Mouse (Mus musculus) gastrocnemius, adult 8-10 months (tissue): Measurements from ENCODE around the gene Cyp11a1. TPM values are rescaled to one million over a fixed set of nuclear protein-coding genes. Genes with fewer than 3 reads are reported as not detected.

ENCODE experiments used
- DNase-seq, 2 experiments: peaks; one replicate each; pipeline ENCODE4 v3.0.0; 2022; ENCODE audit warnings: low spot score in 2 of 2
- total RNA-seq, 4 experiments: library from RNA; stranded (reverse); gene quantifications; 2 replicates each; pipeline ENCODE4 v1.2.4; 2022

Gene Cyp11a1
- 1 to 10 TPM in 1 of 4 experiments, under 1 TPM in 1, not detected in 2; 0.27 to 1.3 TPM for total RNA-seq

DNA sequence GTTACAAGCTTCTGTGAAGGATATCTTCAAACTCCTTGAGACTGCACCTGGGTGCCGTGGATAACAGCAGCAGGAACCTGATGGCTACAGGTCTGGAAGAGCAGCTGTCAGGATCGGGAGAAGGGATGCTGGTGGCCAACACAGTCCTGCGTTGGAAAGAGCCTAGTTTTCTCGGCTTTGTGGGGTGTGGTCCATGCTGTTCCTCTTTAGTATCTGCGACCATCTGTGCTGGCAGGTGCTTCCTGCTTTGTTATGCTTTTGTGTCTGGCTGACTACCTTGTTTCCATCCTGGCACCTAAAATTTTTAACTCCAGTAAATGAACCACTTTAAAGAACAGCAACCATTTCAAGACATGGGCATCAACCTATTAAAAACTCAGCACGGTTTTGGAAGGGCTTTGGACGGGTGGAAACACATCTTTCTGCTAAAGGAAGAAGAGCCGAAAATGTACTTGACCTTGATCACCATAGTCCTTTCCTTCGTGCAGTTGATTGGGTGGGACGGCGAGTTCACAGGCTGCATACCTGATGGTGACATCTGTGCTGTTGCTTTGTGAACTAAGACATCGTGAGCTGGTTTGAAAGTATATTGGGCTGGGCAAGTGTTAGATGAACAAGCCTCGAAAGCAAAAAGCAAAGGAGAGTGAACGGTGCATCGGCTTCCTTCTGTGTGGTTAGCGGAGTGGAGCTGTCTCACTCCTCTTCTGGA, at the start of gene Cyp11a1:
Gene Cyp11a1 (plus strand): TSS at position 659 of the 709 bp plus-strand sequence.
- DNase-seq = no peak

DNA sequence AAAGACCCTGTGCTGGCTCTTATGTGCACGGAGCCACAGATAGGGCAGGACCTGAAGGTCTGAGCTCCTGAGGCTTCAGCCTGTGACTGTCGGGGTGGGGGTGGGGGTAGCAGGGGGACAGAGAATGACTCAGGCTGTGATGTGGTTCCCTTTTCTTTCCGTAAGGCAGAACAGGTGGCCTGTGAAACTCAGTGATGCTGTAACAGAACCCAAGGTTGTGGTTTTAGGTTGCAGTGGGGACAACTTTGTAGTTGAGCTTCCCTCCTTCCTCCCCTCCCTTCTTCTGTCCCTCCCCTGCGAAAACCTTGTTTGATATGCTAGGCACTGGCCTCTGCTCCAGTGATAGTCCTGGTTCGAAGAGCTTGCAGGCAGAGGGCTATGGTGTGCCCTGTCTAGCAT, 49.4 kb upstream of the Cyp11a1 start:
- no peak for DNase-seq

DNA sequence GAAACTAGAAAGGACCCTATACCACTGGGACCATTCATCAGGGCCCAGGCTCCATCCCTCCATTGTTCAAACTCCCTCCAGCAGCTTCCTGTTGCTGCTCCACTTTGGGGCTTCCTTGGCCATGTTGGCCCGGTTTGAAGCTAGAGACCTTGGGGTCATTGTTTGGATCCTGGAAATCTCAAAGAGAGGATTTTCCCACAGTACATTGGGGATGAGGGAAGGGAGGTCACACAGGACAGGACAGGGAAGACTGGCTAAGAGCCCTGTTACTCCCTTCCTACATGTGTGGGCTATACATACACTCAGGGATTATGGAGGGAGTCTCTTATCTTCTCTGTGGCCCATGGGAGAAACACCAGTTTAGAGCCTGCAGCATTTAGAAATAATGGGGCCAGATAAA, 47.6 kb upstream of the Cyp11a1 start:
- DNase-seq = no peak

DNA sequence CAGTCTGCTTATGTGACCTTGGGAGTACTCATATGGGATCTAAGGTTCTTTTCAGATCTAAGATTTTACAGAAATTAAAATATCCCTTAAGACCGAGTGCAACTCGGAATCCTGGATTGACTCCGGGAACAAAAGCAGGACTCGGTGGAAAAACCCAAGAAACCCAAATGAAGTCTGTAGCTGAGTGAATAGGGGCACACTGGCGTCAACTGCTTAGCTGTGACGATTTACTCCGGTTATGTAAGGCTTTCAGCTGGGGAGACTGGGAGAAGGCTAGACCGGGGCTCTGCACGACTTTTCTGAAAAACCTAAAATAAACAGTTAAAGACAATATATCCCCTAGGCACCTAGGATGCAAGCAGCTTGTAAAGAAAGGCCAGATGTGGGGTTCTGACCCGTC, 46.8 kb upstream of the Cyp11a1 start:
- no peak for DNase-seq

DNA sequence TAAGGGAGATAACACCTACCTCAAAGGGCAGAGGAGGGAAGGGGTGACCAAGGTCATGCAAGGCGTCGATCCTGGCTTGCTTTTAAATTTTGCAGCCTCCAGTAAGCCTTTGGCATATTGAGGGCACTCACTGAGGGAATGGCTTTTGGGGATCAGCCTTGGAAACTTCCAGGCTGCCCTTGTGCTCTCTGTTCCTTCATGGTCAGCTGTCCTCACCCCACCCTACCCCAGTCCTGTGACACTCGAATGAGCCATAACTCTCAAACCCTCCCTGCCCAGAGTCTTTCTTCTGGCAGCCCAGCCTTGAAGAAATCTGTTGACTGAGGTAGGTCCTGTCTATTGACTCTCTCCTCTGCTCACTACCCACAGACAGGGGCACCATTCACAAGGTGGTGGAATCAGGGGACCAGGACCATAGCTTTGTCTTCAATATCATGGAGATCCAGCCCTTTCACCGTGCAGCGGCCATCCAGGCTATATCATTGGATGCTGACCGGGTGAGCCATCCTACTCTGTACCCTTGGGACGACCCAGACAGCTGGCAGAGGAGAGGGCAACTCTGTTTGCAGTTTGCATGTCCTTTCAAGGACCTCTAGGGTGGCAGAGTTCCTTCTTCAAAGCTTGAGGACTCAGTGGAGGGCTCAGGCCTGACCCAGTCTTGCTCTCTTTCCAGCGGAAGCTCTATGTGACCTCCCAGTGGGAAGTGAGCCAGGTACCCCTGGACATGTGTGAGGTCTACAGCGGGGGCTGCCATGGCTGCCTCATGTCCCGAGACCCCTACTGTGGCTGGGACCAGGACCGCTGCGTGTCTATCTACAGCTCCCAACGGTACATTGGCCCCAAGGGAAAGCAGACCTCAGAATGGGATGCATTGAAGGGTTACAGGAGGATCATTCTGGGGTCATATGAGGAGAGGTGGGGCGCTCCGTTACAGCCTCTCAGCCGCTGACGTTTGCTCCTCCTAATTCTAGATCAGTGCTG, 46.0 kb upstream of the Cyp11a1 start:
- DNase-seq = no peak

DNA sequence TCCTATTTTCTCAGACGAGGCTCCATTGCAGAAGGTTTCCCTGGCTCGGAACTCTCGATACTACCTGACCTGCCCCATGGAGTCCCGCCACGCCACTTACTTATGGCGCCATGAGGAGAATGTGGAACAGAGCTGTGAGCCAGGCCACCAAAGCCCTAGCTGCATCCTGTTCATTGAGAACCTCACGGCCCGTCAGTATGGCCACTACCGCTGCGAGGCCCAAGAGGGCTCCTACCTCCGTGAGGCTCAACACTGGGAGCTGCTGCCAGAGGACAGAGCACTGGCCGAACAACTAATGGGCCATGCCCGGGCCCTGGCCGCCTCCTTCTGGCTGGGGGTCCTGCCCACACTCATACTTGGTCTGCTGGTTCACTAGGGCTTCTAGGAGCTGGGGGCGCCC, 45.0 kb upstream of the Cyp11a1 start:
- DNase-seq = no peak

DNA sequence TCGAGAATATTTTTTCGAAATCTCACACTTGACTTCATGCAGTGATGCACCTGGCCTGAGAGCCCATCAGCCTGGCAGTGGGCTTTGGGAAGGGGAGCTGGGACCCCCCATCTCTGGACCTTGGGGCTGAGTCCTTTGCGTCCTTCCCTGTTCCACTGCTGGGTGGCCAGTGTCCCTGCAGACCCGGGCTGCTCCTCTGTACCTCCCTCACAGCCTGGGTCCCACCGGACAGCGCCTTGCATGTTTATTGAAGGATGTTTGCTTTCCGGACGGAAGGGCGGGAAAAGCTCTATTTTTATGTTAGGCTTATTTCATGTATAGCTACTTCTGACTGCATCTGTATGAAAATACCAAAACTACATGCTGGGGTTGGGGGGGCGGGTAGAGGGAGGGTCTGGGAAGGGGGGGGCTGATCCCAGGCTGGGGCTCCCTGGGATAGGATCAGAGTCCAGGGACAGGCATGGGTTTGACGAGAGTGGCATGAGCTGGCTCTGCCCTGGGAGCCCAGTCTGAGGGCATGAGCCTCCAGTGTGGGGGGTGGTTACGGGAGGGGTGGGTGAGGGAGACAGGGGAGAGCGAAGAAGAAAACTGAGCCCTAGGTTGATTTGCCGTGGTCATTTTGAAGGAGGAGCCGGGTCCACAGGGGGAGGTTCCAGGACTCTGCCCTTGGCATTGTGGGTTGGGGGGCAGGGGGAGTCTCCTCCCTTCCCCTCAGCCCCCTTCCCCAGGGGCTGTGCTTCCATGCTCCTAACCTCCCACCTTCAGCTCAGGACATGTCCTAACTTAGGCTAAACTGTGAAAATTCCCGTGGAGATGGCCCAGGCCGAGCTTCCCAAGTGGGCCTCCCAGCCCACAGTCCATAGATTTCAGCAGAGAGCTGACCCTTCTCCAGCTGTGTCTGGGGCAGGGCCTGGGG, 44.1 kb upstream of the Cyp11a1 start:
- DNase-seq = no peak

DNA sequence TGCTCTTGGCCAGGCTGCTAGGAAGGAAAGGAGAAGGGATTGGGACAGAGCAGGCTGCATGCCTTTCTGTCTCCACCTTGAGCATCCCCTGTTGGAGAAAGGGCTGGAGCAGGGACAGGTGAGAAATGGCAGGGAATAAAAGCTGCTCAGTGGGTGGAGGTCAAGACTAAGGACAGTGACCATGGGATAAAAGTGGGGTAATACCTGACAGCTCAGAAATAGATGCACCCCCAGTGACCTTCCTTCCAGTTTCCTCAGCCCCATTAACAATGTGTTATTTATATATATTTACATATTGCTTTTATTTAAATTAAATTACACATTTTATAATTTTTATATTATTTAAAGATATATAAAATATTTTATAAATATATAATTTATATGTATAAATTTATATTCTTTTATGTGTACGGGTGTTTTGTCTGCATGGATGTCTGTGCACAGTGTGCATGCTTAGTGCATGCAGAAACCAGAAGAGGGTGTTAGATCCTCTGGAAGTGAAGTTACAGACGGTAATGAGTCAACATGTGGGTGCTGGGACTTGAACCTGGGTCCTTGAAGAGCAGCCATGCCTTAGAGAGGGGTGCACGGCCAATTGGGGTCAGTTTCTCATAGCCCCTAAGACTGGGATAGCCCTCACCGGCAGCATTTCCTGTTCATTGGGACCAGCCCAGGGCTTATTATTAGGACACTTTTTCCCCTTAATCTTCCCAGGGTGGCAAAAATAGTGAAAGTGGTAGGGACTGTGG, 42.8 kb upstream of the Cyp11a1 start:
- DNase-seq = no peak

DNA sequence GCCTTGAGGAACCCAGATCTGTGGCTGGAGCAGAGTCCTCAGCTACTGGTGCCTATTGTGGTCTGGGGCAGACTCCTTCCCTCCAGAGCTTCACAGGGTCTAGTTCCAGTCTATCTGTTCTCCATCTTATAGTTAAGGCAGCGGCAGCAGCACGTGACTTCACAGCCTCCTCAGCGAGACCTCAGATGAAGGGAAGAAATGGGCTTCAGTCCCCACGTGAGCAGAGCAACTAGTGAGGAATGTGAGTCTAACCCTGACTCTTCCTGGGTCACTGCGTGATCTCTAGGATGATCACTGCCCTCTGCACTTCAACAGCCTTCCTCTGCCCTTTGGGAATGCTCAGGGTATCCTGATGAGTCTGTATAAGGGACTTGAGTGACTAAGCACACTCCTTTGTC, 42.2 kb upstream of the Cyp11a1 start:
- no peak for DNase-seq

DNA sequence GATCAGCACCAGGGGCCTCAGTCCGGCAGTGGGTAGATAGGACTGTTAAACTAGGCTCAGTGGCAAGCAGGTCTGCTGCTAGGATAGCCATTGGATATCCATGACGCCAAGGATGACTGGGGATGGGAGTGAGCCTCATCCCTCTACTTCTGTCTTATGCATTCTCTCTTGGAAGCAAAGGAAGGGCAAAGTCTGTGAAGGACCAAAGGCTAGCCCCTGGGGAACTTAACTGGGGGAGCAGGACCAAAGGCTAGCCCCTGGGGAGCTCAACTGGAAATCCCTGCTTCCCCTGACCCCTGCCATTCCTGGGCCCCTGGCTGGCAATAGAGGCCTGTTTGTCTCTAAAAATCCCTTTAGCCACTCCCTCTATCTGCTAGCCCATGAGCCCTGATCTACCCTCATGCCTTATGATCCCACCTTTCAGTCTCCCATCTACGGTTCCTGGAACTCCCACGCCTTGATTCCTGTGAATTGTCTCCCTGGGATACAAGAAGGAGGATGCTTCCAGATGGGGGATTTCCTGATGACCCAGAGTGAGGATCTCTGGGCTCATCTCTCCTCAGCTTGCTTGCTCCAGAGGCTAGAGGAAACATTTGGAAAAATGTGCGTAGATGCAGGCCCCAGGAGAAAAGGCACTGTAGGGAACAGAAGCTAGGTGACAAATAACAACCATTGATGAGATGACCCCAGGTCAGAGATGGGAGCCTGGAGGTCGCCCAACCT, 41.5 kb upstream of the Cyp11a1 start:
- no peak for DNase-seq

DNA sequence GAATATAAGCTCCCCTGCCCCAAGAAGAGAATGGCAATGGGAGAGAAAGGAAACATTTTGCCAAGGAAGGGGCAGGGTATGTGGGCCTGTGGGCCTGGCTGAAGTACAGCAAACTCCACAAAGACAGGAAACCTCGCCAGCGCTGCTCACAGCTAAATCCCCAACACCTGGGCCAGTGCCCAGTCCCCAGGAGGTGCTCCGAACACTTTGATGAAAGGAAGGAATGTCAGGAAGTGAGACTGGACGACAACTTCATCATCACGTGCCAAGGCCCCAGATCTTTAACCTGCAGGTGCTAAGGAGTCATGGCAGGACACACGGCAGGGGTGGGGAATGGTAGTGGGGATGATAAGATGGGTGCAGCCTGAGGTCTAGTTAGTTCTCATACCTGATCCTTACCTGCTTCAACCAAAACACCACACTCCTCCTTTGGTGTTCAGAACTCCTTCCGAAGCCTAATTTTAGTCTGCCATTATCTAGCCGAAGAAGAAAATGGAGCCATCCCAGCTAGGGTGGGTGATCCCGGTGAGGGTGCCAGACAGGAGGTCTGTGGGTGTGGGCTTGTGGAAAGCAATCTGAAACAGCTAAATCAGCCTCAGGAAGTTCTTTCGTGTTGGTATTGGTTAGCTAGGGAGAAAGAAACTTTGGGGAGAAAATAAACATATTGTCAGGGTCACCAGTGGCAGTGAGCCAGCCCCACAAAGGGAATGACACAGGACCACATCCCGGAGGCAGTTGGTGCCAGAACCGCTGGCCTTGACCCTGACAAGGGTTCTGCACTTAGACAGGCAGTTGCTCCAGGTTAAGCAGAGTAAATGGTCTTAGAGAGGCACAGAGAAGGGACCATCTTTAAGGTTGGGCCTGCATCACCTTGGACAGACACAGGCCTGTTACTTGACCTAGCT, 40.7 kb upstream of the Cyp11a1 start:
- DNase-seq = no peak

DNA sequence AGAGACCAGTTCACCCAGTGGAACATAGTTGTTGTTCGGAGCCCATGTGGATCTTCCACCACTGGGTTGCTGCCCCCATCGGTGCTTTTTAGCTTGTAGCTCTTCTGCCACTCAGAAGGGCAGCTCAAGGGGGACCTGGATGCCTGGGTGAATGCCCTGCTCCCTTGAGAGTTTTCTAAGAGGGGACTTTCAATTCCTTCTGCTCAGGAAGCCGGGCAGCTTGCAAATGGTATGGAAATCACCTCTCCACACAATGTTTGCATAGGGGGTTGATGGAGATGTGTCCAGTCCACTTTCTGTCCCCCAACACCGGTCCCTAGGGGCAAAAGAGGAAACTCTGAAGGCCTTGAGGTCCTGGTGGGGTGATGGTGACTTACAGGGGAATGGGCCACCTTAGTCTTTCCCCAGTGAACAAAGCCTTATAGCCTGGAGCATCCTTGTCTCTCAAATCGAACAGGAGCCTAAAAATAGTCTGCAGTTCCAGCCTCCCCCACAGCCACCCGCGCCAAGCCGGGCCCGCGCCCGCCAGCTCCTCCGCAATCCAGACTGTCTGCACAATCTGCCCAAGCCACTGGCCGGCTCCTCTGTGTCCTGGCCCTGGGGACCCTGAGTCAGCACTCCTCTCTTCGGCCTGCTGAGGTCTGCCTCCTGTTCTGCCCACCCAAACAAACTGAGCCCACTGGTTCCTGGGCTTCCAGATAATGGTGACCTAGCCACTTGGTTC, 38.8 kb upstream of the Cyp11a1 start:
- peak; percentile 61 to 65 for DNase-seq

DNA sequence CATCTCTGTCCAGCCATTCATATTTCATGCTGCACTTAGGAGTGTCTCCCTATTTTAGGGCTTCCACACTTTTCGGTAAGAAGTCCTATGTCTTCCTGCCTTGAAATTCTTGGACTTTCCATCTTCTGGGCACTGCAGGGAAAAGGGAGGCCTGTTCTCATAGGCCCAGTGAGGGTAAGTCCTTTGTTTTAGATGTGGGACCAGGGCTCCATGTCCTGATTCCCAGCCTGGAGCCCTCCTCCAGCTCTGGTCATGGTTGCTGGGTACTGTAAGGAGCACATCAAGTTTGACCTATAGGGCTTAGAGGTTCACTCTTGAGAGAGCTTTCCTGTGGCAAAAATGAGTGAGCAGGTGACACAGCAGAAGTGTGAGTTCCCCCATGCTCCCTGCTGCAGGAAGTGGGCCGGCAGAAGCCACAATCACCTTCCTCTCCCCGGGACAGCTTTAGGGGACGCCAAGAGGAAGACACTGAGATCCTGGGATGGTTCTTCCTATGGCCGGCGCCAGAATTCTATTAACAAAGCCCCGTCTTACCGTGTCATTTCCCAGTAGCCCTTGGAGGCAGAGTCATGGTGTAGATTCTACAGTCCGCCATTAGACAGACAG, 37.9 kb upstream of the Cyp11a1 start:
- DNase-seq = no peak

DNA sequence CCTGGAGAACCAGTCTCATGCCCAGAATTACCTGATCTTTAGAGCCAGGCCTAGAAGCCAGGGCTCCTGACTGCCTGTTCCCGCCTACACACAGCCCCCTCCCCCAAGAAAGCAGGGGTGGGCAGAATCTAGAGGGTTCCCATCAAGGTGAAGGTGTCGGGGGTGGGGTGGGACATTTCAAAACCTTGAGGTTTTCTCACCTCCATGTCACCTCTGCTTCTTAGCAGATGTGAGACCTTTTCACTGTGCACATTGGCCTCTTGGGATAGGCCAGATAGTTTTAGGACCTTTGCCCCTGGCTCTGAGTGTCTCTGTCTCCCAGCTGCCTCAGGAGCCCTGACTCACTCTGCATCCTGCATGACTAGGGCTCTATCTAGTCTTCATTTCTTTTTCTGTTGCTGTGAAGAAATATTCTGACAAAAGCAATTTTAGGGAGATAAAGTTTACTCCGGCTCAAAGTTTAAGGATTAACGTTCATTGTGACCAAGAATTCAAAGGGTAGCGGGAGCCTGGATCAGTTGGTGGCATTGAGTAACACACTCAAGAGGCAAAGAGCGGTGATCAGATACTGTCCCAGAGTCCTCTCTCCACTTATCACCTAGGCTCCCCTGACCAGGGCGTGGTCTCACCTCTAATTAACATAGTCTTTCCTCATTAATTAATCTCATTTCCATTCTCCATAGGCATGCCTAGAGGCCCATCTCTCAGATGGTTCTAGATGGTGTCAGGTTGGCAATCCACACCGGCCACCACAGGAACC, 37.2 kb upstream of the Cyp11a1 start:
- DNase-seq = no peak

DNA sequence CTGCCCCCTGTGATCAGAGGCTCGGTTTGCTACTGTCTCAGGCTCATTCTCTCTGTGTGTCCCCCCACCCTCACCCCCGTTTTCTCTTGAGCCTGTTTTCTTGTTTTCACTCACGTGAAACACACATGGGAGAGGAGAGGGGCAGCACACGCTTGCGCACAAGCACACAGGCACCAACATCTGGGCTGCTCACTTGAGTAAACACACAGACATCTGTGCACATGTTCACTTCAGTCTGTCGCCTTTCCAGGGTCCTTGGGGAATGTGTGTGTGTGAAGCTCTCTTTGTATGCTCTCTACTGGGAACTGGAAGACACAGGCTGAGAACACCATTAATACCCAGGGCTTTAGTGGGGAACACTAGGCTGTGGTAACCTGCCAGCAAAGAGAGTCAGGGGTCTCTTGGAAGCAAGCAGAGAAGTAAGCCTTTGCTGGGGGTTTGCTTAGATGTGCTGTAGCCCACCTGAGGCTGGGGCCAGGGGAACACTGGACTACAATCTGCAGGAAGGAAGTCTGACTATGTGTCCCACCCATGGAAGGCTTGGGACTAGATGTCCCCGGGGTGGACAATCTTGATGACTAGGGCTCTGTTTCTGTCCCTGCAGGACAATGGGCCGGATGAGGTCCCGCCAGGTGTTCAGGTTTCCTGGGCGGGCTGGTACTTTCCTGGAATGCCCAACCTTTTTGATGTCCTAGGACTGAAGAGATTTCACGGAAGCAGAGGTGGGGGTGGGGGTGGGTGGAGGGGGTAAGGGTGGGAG, 36.3 kb upstream of the Cyp11a1 start:
- DNase-seq = no peak

DNA sequence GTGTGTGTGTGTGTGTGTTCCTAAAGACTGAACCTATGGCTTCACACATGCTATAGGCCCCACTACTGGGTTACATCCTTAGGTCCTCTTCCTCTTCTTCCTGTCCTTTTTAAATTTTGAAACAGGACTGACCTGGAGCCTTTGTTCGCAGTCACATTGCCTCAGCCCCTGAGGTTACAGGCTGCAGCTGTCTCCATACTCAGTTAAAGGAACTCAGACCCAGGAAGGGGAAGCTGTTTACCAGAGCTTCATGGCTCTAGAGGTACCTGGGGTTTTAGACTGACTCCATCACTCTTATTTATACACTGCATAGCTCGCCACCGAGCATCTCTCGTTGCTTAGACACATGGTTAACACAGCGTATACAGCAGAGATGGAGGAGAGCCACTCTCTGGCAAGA, 34.8 kb upstream of the Cyp11a1 start:
- DNase-seq = no peak
